10 mouse cellular contexts compared by ENCODE assay signal in the genomic region with DNA sequence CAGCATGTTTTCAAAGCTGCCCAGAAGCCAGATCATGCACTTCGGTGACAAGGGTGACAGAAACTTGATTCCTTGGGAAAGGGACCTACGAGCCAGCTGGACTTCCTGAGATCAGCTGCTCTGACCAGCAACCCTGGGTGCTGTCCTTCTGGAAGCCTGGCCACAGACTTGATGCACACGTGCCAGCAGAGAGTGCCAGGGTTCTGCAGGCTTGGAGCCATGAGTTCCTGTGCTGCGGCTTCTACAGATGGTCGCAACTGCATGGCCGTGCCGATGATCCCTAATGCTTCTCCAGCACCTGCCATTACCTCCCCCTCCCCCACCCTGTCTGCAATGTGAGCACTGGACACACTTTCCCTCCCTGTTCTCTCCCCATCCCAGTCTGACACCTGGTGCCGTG. TPM values are rescaled to one million over a fixed set of nuclear protein-coding genes. Genes with fewer than 3 reads are reported as not detected.
DNase-seq lines count a peak whose midpoint lies in the region; ATAC-seq and TF ChIP-seq lines count a peak whose summit lies in the region.
"Had no signal": no experiment of that assay in that cellular context is flagged by ENCODE, and none has a peak within 500 bp of the region (broad histone marks: within the 10 kb centered on the region; RNA-seq: fewer than 3 reads in every experiment).

No protein-coding gene starts in this region.

- H3K36me3 ChIP-seq in kidney, embryonic 14.5 days (ENCODE audit: control insufficient read depth, insufficient read depth, low read length) = no peaks in the 10 kb centered on the region
- H3K36me3 ChIP-seq: lung, embryonic 15.5 days had no signal

- 0 out of 2 replicates have a peak, but pooled peaks cover 4% of the 10 kb centered on the region for H3K4me1 ChIP-seq in kidney, embryonic 14.5 days (ENCODE audit: control insufficient read depth, insufficient read depth, low read length)
- H3K4me1 ChIP-seq: lung, embryonic 15.5 days had no signal

- no peak overlapping the region for H3K9ac ChIP-seq in kidney, embryonic 14.5 days (ENCODE audit: low read depth, low read length)
- H3K9ac ChIP-seq: lung, embryonic 15.5 days had no signal

- 21% methylated on average over 8 of the region's 8 CpGs for WGBS in kidney, embryonic 14.5 days

- peak; percentile 74 for DNase-seq in adrenal gland, adult 2 months
- no peak for DNase-seq in adrenal gland, adult 8-10 months
- peak; percentile 18 for DNase-seq in kidney, adult 9 months
- DNase-seq in brain, embryonic 14.5 days (ENCODE audit: low read depth) = peak; percentile 40
- peak; percentile 75 for DNase-seq in gastrocnemius, adult 18-20 months (ENCODE audit: low spot score)
- no peak for DNase-seq in thymus, adult 18-20 months
- DNase-seq: kidney, postnatal 10 days had no signal

- H3K27me3 ChIP-seq in kidney, embryonic 14.5 days (ENCODE audit: control insufficient read depth, insufficient read depth, low read length) = no peaks in the 10 kb centered on the region
- H3K27me3 ChIP-seq: lung, embryonic 15.5 days had no signal

- H3K4me2 ChIP-seq in kidney, embryonic 14.5 days (replicated peaks; ENCODE audit: low read depth, low read length) = no peak overlapping the region
- H3K4me2 ChIP-seq: lung, embryonic 15.5 days had no signal

- TF ChIP-seq CTCF in brain, embryonic 14.5 days (IDR thresholded peaks at IDR 0.05; ENCODE audit: borderline replicate concordance, extremely low read depth, insufficient read depth, insufficient read length) = no peak

- H3K9me3 ChIP-seq in kidney, embryonic 14.5 days (ENCODE audit: control insufficient read depth, low read length) = no peaks in the 10 kb centered on the region
- H3K9me3 ChIP-seq: lung, embryonic 15.5 days had no signal

- TF ChIP-seq POLR2A in brain, embryonic 14.5 days (IDR thresholded peaks at IDR 0.05; ENCODE audit: borderline replicate concordance, extremely low read depth, insufficient read depth, insufficient read length, poor library complexity, severe bottlenecking) = no peak

- ATAC-seq in kidney, embryonic 14.5 days (ENCODE audit: low FRiP score, low TSS enrichment) = no peak
- no peak for ATAC-seq in megakaryocyte progenitor cell, adult 5-6 weeks (replicated peaks; ENCODE audit: poor library complexity)

- no peak overlapping the region for H3K27ac ChIP-seq in kidney, embryonic 14.5 days (ENCODE audit: low read depth, low read length)
- H3K27ac ChIP-seq: lung, embryonic 15.5 days had no signal

- H3K4me3 ChIP-seq in kidney, embryonic 14.5 days (ENCODE audit: low read length) = no peak overlapping the region
- H3K4me3 ChIP-seq: lung, embryonic 15.5 days had no signal

RNA-seq across cellular contexts. Expression of gene Osm, which starts 7.8 kb away (rescaled TPM):
- under 1 TPM in 1 of 2 experiments, not detected in 1; 0.45 TPM for total RNA-seq in adrenal gland, adult 2 months (2021)
- 0.13 and 0.17 TPM in 2 replicates for polyA plus RNA-seq in adrenal gland, adult 2 months (2012; rRNA removed)
- under 1 TPM in 2 of 4 experiments, not detected in 2; 0.24 to 0.25 TPM for total RNA-seq in adrenal gland, adult 8-10 months (2022)
- polyA plus RNA-seq in kidney, embryonic 14.5 days (2014; fragmentation: Nextera tagmentation; extraction: Ambion mirVana) = not detected in 2 replicates
- 0.04 and 0.05 TPM in 2 replicates for polyA plus RNA-seq in brain, embryonic 14.5 days (2012; rRNA removed)
- total RNA-seq in gastrocnemius, adult 18-20 months (2021) = not detected
- total RNA-seq in megakaryocyte progenitor cell, adult 5-6 weeks (2015) = 11.4 and 20.2 TPM in 2 replicates
- 8.4 and 26.8 TPM in 2 replicates for total RNA-seq in megakaryocyte progenitor cell, adult 5-6 weeks (2017)

RNA-seq across cellular contexts. Expression of gene Castor1, which starts 10.4 kb away (rescaled TPM):
- total RNA-seq in adrenal gland, adult 2 months (2021) = 1 to 10 TPM; 3.5 to 4.1 TPM
- polyA plus RNA-seq in adrenal gland, adult 2 months (2012; rRNA removed) = 11.6 and 14.6 TPM in 2 replicates
- 1 to 10 TPM; 3.1 to 6.1 (median 4.2) TPM for total RNA-seq in adrenal gland, adult 8-10 months (2022)
- 2.7 and 5.3 TPM in 2 replicates for polyA plus RNA-seq in kidney, embryonic 14.5 days (2014; fragmentation: Nextera tagmentation; extraction: Ambion mirVana)
- polyA plus RNA-seq in brain, embryonic 14.5 days (2012; rRNA removed) = 1.9 and 2.7 TPM in 2 replicates
- 1 to 10 TPM; 1.8 to 2.9 TPM for total RNA-seq in gastrocnemius, adult 18-20 months (2021)
- 0.59 and 0.61 TPM in 2 replicates for total RNA-seq in megakaryocyte progenitor cell, adult 5-6 weeks (2015)
- 0.42 and 0.47 TPM in 2 replicates for total RNA-seq in megakaryocyte progenitor cell, adult 5-6 weeks (2017)

RNA-seq across cellular contexts. Expression of gene Lif, which starts 28.9 kb away (rescaled TPM):
- total RNA-seq in adrenal gland, adult 2 months (2021) = under 1 TPM; 0.06 to 0.24 TPM
- 0.43 and 1.0 TPM in 2 replicates for polyA plus RNA-seq in adrenal gland, adult 2 months (2012; rRNA removed)
- 1 to 10 TPM in 1 of 4 experiments, under 1 TPM in 2, not detected in 1; 0.15 to 1.0 (median 0.34) TPM for total RNA-seq in adrenal gland, adult 8-10 months (2022)
- polyA plus RNA-seq in kidney, embryonic 14.5 days (2014; fragmentation: Nextera tagmentation; extraction: Ambion mirVana) = not detected in 2 replicates
- polyA plus RNA-seq in brain, embryonic 14.5 days (2012; rRNA removed) = 0.06 and 0.11 TPM in 2 replicates
- under 1 TPM; 0.11 to 0.21 TPM for total RNA-seq in gastrocnemius, adult 18-20 months (2021)
- total RNA-seq in megakaryocyte progenitor cell, adult 5-6 weeks (2015) = 0.12 and 1.4 TPM in 2 replicates
- total RNA-seq in megakaryocyte progenitor cell, adult 5-6 weeks (2017) = 0.20 and 0.37 TPM in 2 replicates

RNA-seq across cellular contexts. Expression of gene Tbc1d10a, which starts 41.9 kb away (rescaled TPM):
- 10 to 100 TPM; 13.7 to 16.2 TPM for total RNA-seq in adrenal gland, adult 2 months (2021)
- 35.3 and 38.3 TPM in 2 replicates for polyA plus RNA-seq in adrenal gland, adult 2 months (2012; rRNA removed)
- 10 to 100 TPM; 18.6 to 24.7 (median 21.9) TPM for total RNA-seq in adrenal gland, adult 8-10 months (2022)
- polyA plus RNA-seq in kidney, embryonic 14.5 days (2014; fragmentation: Nextera tagmentation; extraction: Ambion mirVana) = 28.8 and 29.7 TPM in 2 replicates
- polyA plus RNA-seq in brain, embryonic 14.5 days (2012; rRNA removed) = 41.6 and 54.6 TPM in 2 replicates
- 1 to 10 TPM; 3.5 to 3.8 TPM for total RNA-seq in gastrocnemius, adult 18-20 months (2021)
- 1.9 and 2.7 TPM in 2 replicates for total RNA-seq in megakaryocyte progenitor cell, adult 5-6 weeks (2015)
- 4.3 and 8.0 TPM in 2 replicates for total RNA-seq in megakaryocyte progenitor cell, adult 5-6 weeks (2017)

Comparison
In these comparisons a context has a peak if more than half of its experiments do, and no peak if none do; other contexts are left out.
1. DNase-seq: peak in adrenal gland, adult 2 months (single experiment), kidney, adult 9 months (single experiment), brain, embryonic 14.5 days (single experiment) and gastrocnemius, adult 18-20 months (single experiment); none in adrenal gland, adult 8-10 months (single experiment) and thymus, adult 18-20 months (0 of 2).
2. RNA of gene Osm, which starts 7.8 kb away (total RNA-seq): 8.4 to 26.8 TPM in megakaryocyte progenitor cell, adult 5-6 weeks; 0.45 TPM in adrenal gland, adult 2 months, 0.24 to 0.25 TPM in adrenal gland, adult 8-10 months and not detected in gastrocnemius, adult 18-20 months; every median in the first group is over 4 times any median in the second.